Mouse (Mus musculus): ENCODE results near the gene Gpsm3. TPM values are rescaled to one million over a fixed set of nuclear protein-coding genes. Genes with fewer than 3 reads are reported as not detected.

The Gpsm3 gene
- polyA plus RNA-seq, 2 experiments from 2014 or later = 213 to 307 TPM

DNA sequence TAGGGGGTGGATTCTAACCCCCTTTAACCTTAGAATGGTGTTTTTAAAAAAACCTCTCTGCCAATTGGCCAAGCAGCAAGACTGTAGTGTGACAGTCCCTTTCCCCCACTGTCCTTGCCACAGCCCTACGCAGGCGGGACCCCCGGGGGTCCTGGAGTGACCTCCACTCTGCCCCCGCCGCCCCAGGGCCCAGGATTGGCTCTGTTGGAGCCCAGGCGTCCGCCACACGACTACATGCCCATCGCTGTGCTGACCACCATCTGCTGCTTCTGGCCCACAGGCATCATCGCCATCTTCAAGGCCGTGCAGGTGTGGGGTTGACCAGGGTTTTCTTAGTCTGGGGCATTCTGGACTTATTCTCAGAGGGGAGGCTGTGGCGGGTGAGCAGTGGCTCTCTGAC lies 42.0 kb downstream of the Gpsm3 start:
- ATAC-seq = no peak

- peak; percentile 44 for ATAC-seq
Measured at GRCm38 (mm10) chr17:34632261-34632691, 42.7 kb downstream of the Gpsm3 start.

DNA sequence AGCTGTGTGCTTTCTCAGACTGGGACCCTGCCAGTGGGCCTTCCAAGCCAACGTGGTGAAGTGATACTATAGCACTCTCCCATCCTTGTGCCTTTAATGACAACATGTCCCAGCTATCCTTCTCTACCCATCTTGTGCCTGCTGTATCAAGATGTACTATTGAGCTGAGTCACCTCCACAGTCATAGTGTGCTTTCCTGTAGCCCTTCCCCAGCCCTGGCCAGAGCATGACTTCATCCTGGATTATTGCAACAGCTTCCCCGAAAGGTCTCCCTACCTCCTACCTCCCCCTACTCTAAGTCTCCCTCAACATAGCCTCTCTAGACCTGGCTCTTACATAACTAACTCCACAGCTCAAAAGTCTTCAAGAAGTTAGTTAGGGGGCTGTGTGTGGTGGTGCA lies 46.1 kb downstream of the Gpsm3 start:
- no peak for ATAC-seq

DNA sequence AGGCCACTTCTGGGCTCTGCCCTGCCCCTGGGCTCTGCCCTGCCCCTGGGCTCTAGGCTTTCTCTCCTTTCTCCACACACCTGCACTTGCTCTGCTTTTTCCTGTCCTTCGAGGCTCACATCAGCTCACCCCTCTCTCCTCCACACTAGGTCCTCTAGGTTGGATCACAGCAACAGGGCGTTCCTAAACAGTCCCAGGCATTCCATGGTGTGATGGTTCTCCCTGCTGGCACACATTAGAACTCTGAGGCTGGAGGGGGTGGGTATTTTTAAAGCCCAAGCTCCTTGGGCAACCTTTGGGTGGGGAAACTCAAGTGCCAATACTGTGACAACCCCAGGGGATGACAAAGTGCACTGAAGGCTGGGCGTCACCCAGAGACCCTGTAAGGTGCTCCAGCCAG lies 47.9 kb downstream of the Gpsm3 start:
- ATAC-seq = no peak

DNA sequence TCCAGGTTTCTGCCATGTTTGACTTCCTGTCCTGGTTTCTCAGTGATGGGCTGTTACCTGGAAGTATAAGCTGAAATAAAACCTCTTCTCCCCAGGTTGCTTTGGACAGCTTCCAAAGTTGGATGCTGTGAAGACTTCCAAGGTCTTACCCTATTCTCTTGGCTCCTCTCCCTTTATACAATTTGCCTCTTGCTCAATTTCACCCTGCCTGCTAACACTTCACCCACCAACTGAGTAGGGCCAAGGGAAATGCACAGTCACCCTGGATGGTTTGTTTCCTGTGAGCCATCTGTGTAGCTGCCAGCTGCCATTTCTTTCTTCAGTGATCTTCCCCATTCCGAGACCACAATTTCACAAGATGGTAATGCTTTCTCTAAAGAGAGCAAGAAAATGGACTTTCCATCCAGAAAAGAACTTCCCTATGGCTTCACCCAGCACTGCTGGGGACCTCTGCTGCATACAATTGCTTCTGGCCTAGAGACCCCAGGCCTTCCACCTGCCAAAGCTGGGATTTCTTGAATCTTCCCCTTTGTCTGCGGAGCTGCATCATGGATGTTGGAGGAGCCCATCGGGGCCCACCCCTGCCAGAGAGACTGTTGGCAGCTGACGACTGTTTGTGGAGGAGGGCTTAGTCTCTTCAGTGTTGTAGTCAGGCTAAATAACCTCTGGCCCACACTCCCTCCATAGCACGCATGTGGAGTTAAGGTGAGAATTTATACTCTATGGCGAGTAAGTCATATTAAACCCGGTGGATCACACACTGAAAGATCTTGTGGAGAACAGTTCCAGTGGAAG lies 50.1 kb downstream of the Gpsm3 start:
- ATAC-seq = no peak

DNA sequence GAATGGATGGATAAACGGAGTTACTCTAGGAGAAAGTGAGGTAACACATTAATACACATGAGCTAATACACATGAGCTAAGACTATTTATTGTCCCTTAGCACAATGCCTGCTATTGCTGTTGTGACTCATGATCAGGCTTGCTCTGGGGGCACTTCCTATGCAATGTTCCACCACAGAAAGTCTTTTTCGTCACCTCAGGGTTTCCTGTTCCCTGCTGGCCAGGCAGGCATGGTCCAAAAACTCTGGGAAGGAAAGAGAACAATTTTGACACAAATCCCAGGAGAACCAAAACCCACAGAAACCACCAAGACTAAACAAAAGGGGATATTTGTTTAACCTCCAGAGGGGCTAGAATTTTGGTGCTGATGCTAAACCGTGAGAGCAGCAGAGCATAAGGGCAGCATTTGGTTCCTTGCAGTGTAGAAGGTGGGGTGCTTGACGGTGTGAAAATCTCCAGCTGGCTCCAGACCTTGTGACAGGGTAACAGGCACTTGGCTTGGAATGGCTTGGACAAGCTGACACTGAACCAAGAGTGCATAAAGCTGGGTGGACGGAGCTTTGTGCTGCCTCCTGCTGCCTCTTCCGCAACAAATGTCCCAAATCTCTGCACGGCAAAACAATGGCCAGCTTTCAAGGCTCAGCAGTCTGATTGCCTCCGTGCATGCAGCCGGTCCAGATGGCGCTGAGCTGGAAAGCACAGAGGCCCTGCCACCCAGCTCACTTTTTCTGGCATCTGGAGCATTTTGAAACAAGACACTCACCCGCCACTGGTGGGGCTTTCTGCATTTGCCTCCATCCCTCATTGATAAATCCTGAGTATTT lies 51.4 kb downstream of the Gpsm3 start:
- no peak for ATAC-seq

Other genes starting within 250 kb of the Gpsm3 start
- under 1 TPM; 0.17 to 0.42 TPM for gene Btnl2, start 235.0 kb upstream of the Gpsm3 start, polyA plus RNA-seq (2017; shearing (Covaris generic))
- gene Btnl1, start 212.7 kb upstream of the Gpsm3 start, polyA plus RNA-seq (2017; shearing (Covaris generic)) = not detected
- 1 to 10 TPM in 1 of 2 experiments, not detected in 1; 2.3 TPM for gene BC051142, start 191.0 kb upstream of the Gpsm3 start, polyA plus RNA-seq (2017; shearing (Covaris generic))
- gene Btnl4, start 112.5 kb upstream of the Gpsm3 start, polyA plus RNA-seq (2017; shearing (Covaris generic)) = not detected
- gene Btnl6, start 72.5 kb upstream of the Gpsm3 start, polyA plus RNA-seq (2017; shearing (Covaris generic)) = not detected
- under 1 TPM; 0.52 to 0.58 TPM for gene Notch4, start 25.5 kb upstream of the Gpsm3 start, polyA plus RNA-seq (2017; shearing (Covaris generic))
- 10 to 100 TPM in 1 of 2 experiments, 1 to 10 TPM in 1; 8.5 to 10.2 TPM for gene Pbx2, start 1.5 kb downstream of the Gpsm3 start, polyA plus RNA-seq (2017; shearing (Covaris generic))
- gene Ager, start 8.1 kb downstream of the Gpsm3 start, polyA plus RNA-seq (2017; shearing (Covaris generic)) = 1 to 10 TPM; 2.5 to 5.4 TPM
- gene Rnf5, start 13.9 kb downstream of the Gpsm3 start, polyA plus RNA-seq (2017; shearing (Covaris generic)) = 10 to 100 TPM; 49.0 to 56.9 TPM
- 10 to 100 TPM; 16.9 to 18.4 TPM for gene Agpat1, start 14.5 kb downstream of the Gpsm3 start, polyA plus RNA-seq (2017; shearing (Covaris generic))
- 1 to 10 TPM; 1.3 to 1.9 TPM for gene Egfl8, start 26.2 kb downstream of the Gpsm3 start, polyA plus RNA-seq (2017; shearing (Covaris generic))
- 10 to 100 TPM; 13.3 to 16.8 TPM for gene Ppt2, start 38.7 kb downstream of the Gpsm3 start, polyA plus RNA-seq (2017; shearing (Covaris generic))
- 1 to 10 TPM in 1 of 2 experiments, under 1 TPM in 1; 0.34 to 1.4 TPM for gene Prrt1, start 39.7 kb downstream of the Gpsm3 start, polyA plus RNA-seq (2017; shearing (Covaris generic))
- 1 to 10 TPM; 3.5 to 5.4 TPM for gene Fkbpl, start 55.0 kb downstream of the Gpsm3 start, polyA plus RNA-seq (2017; shearing (Covaris generic))
- 10 to 100 TPM; 15.6 to 26.7 TPM for gene Atf6b, start 57.3 kb downstream of the Gpsm3 start, polyA plus RNA-seq (2017; shearing (Covaris generic))
- gene Tnxb, start 80.7 kb downstream of the Gpsm3 start, polyA plus RNA-seq (2017; shearing (Covaris generic)) = not detected
- not detected for gene C4b, start 154.1 kb downstream of the Gpsm3 start, polyA plus RNA-seq (2017; shearing (Covaris generic))
- not detected for gene Cyp21a1, start 214.8 kb downstream of the Gpsm3 start, polyA plus RNA-seq (2017; shearing (Covaris generic))
- 10 to 100 TPM; 37.3 to 51.6 TPM for gene Stk19, start 247.1 kb downstream of the Gpsm3 start, polyA plus RNA-seq (2017; shearing (Covaris generic))
- gene Dxo, start 247.2 kb downstream of the Gpsm3 start, polyA plus RNA-seq (2017; shearing (Covaris generic)) = 10 to 100 TPM; 19.8 to 28.0 TPM

Measured in activated CD4-positive, CD25-positive, alpha-beta regulatory T cell, adult 4 months (primary cell).